ENCODE assay signal across 18 mouse cellular contexts in the genomic region with DNA sequence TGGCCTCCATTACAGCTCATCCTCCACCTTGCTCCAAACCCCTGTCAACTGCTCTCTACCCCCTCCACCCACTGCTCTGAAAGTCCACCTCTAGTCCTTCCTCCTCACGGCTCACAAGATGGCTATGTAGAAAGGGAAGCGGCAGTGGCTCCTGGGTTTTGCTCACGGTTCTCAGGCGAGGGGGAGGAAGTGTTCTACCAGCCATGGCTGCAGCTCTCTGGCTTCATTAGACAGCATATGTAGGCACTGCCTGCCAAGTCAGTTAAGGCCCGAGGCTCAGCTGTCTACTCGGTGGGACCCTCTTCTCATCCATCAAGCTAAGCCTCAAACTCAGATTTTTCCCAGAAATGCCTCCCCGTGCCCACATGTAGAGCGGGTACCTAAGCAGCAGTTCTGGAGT. TPM values are rescaled to one million over a fixed set of nuclear protein-coding genes. Genes with fewer than 3 reads are reported as not detected.
DNase-seq lines count a peak whose midpoint lies in the region; ATAC-seq and TF ChIP-seq lines count a peak whose summit lies in the region.
"Had no signal": no experiment of that assay in that cellular context is flagged by ENCODE, and none has a peak within 500 bp of the region (broad histone marks: within the 10 kb centered on the region; RNA-seq: fewer than 3 reads in every experiment).

No protein-coding gene starts in this region.

- H3K36me3 ChIP-seq in forebrain, embryonic 16.5 days (ENCODE audit: control insufficient read depth, insufficient read depth), result peaks cover 31% of the 10 kb centered on the region

- H3K9me3 ChIP-seq in forebrain, embryonic 16.5 days (ENCODE audit: control insufficient read depth, low read length), result 0 out of 2 replicates have a peak, but pooled peaks cover 2% of the 10 kb centered on the region
- H3K9me3 ChIP-seq: limb, embryonic 10.5 days; liver, embryonic 12.5 days; lung, embryonic 15.5 days had no signal

- no peak overlapping the region for H3K9ac ChIP-seq in forebrain, embryonic 16.5 days (replicated peaks; ENCODE audit: low read depth, low read length)
- H3K9ac ChIP-seq: liver, embryonic 12.5 days; lung, embryonic 15.5 days had no signal

- no peak overlapping the region for H3K4me2 ChIP-seq in forebrain, embryonic 16.5 days (ENCODE audit: low read length)
- H3K4me2 ChIP-seq: liver, embryonic 12.5 days; lung, embryonic 15.5 days had no signal

- H3K27me3 ChIP-seq in forebrain, embryonic 16.5 days (replicated peaks; ENCODE audit: control insufficient read depth, insufficient read depth, low read length), result no peaks in the 10 kb centered on the region
- H3K27me3 ChIP-seq: liver, embryonic 12.5 days; lung, embryonic 15.5 days had no signal

- no peak for TF ChIP-seq CTCF in layer of hippocampus, adult 2 months (conservative IDR thresholded peaks at IDR 0.05)

- H3K27ac ChIP-seq in layer of hippocampus, adult 2 months, result peak overlapping the region; percentile 87
- H3K27ac ChIP-seq in forebrain, embryonic 16.5 days (ENCODE audit: low read length), result peak overlapping the region; percentile 6; the same call in 1 of the 2 replicates
- H3K27ac ChIP-seq: gastrocnemius, adult 2 months; heart, adult 2 months; limb, embryonic 10.5 days; liver, embryonic 12.5 days; lung, embryonic 15.5 days had no signal

- no peak for ATAC-seq in cerebellum, adult (ENCODE audit: insufficient number of reproducible peaks, low FRiP score, low TSS enrichment)
- peak; percentile 56 for ATAC-seq in forebrain, embryonic 16.5 days
- ATAC-seq: activated CD4-positive, CD25-positive, alpha-beta regulatory T cell, adult 4 months; inflammation-experienced regulatory T-cells, adult 6 months; liver, embryonic 12.5 days had no signal

- no peak overlapping the region for H3K4me3 ChIP-seq in layer of hippocampus, adult 2 months
- H3K4me3 ChIP-seq in forebrain, embryonic 16.5 days (replicated peaks; ENCODE audit: low read length), result no peak overlapping the region
- H3K4me3 ChIP-seq: gastrocnemius, adult 2 months; heart, adult 2 months; limb, embryonic 10.5 days; liver, embryonic 12.5 days; lung, embryonic 15.5 days; myocyte had no signal

- 65% methylated on average over 8 of the region's 8 CpGs for whole genome bisulfite sequencing in forebrain, embryonic 16.5 days

- DNase-seq in cerebellum, postnatal 10 days, result peak; percentile 79 to 85
- no peak for DNase-seq in layer of hippocampus, adult 2 months (ENCODE audit: low spot score in 2 of 2)
- DNase-seq in layer of hippocampus, adult 18-20 months (ENCODE audit: low spot score in 2 of 2), result no peak
- DNase-seq in brain, adult 2 months (ENCODE audit: low read depth, low spot score), result peak; percentile 64
- DNase-seq in gastrocnemius, postnatal 10 days, result no peak
- DNase-seq in urinary bladder, postnatal 10 days (ENCODE audit: low spot score), result no peak
- DNase-seq: gastrocnemius, adult 2 months; heart, adult 2 months; spleen, adult 18-20 months; thymus, postnatal 36 days had no signal

- peaks cover 11% of the 10 kb centered on the region for H3K4me1 ChIP-seq in forebrain, embryonic 16.5 days (replicated peaks; ENCODE audit: control insufficient read depth, insufficient read depth, low read length)
- H3K4me1 ChIP-seq: limb, embryonic 10.5 days; liver, embryonic 12.5 days had no signal

RNA-seq across cellular contexts. Expression of a gene that starts 12.8 kb away (rescaled TPM):
- 10 to 100 TPM; 94.6 to 98.4 TPM for total RNA-seq in layer of hippocampus, adult 2 months (2021)
- total RNA-seq in layer of hippocampus, adult 18-20 months (2021), result 100 to 1,000 TPM in 1 of 2 experiments, 10 to 100 TPM in 1; 96.3 to 101 TPM
- polyA plus RNA-seq in forebrain, embryonic 16.5 days (2015; fragmentation: Nextera tagmentation; extraction: Ambion mirVana), result 60.3 and 62.4 TPM in 2 replicates
- 10 to 100 TPM; 17.5 to 18.6 TPM for total RNA-seq in gastrocnemius, postnatal 10 days (2021)

RNA-seq across cellular contexts. Expression of a gene that starts 25.9 kb away (rescaled TPM):
- total RNA-seq in layer of hippocampus, adult 2 months (2021), result 100 to 1,000 TPM; 200 to 202 TPM
- total RNA-seq in layer of hippocampus, adult 18-20 months (2021), result 100 to 1,000 TPM; 174 to 179 TPM
- polyA plus RNA-seq in forebrain, embryonic 16.5 days (2015; fragmentation: Nextera tagmentation; extraction: Ambion mirVana), result 107 and 115 TPM in 2 replicates
- total RNA-seq in gastrocnemius, postnatal 10 days (2021), result 10 to 100 TPM; 20.3 to 24.3 TPM

Comparison
In these comparisons a context has a peak if more than half of its experiments do, and no peak if none do; other contexts are left out.
1. DNase-seq: peak in cerebellum, postnatal 10 days (2 of 2) and brain, adult 2 months (single experiment); none in layer of hippocampus, adult 2 months (0 of 2), layer of hippocampus, adult 18-20 months (0 of 2), gastrocnemius, postnatal 10 days (single experiment) and urinary bladder, postnatal 10 days (single experiment).
2. RNA of a gene that starts 12.8 kb away (total RNA-seq): 96.3 to 101 TPM in layer of hippocampus, adult 18-20 months and 94.6 to 98.4 TPM in layer of hippocampus, adult 2 months; 17.5 to 18.6 TPM in gastrocnemius, postnatal 10 days; every median in the first group is over 4 times any median in the second.
3. RNA of a gene that starts 25.9 kb away (total RNA-seq): 200 to 202 TPM in layer of hippocampus, adult 2 months and 174 to 179 TPM in layer of hippocampus, adult 18-20 months; 20.3 to 24.3 TPM in gastrocnemius, postnatal 10 days; every median in the first group is over 4 times any median in the second.